Mouse (Mus musculus) lung, embryonic 14.5 days (tissue): ENCODE results near the gene Grk3. TPM values are rescaled to one million over a fixed set of nuclear protein-coding genes. Genes with fewer than 3 reads are reported as not detected.

ENCODE experiments used
- ATAC-seq: fragments of 200-750 bp; cut with Nextera tagmentation; 2 replicates; pipeline ENCODE4 v1.8.0; 2017; ENCODE audit warnings: mild to moderate bottlenecking, moderate TSS enrichment, moderate library complexity; ENCODE audit not compliant: insufficient read depth
- DNase-seq: peaks from one replicate; pipeline ENCODE4 v3.0.0-alpha.2; 2015
- H3K27ac ChIP-seq: fragments of 300-500 bp; sonication (generic); 2 replicates; pipeline ENCODE4 v1.5.1; 2014; ENCODE audit warnings: low read depth, mild to moderate bottlenecking, moderate library complexity
- H3K27me3 ChIP-seq: fragments of 300-500 bp; sonication (generic); 2 replicates; pipeline ENCODE4 v1.6.1; 2014; ENCODE audit warnings: low read length, control low read depth; ENCODE audit not compliant: insufficient read depth
- H3K36me3 ChIP-seq: fragments of 300-500 bp; sonication (generic); 2 replicates; pipeline ENCODE4 v1.6.1; 2014; ENCODE audit warnings: control low read depth; ENCODE audit not compliant: insufficient read depth
- H3K4me1 ChIP-seq: fragments of 300-500 bp; sonication (generic); 2 replicates; pipeline ENCODE4 v1.6.1; 2014; ENCODE audit warnings: antibody characterized with exemption, control low read depth; ENCODE audit not compliant: insufficient read depth
- H3K4me2 ChIP-seq: fragments of 300-500 bp; sonication (generic); 2 replicates; pipeline ENCODE4 v1.6.1; 2014; ENCODE audit warnings: mild to moderate bottlenecking
- H3K4me3 ChIP-seq: fragments of 300-500 bp; sonication (generic); 2 replicates; pipeline ENCODE4 v1.5.1; 2014; ENCODE audit warnings: low read depth, low read length
- H3K9ac ChIP-seq: fragments of 300-500 bp; sonication (generic); 2 replicates; pipeline ENCODE4 v1.6.1; 2014
- H3K9me3 ChIP-seq: fragments of 300-500 bp; sonication (generic); 2 replicates; pipeline ENCODE4 v1.6.1; 2016; ENCODE audit warnings: low read depth, low read length, control low read depth
- CTCF ChIP-seq: IDR thresholded peaks from 2 replicates; pipeline ENCODE4 v1.5.1; 2016; ENCODE audit warnings: antibody characterized with exemption, low read depth
- WGBS: fragments of 180-500 bp; shearing (Covaris S2); extraction: QIAGEN DNeasy Blood & Tissue Kit; methylation state at CpG from one replicate; pipeline ENCODE4 v1.1.7; 2014; 5-methylcytosine and 5-hydroxymethylcytosine counted together
- polyA plus RNA-seq: library from polyadenylated mRNA; unstranded; fragments of >200 nt; fragmentation: Nextera tagmentation; extraction: Ambion mirVana; gene quantifications from 2 replicates; pipeline ENCODE4 v1.2.1, GENCODE M21; 2014

Gene Grk3
- polyA plus RNA-seq, 1 experiment from 2014 or later: 14.1 TPM

GRCm38 (mm10) chr5:113024154-113024764 lies 8.7 kb upstream of the Grk3 start:
- Histone ChIP-seq H3K36me3 (no peaks in the 10 kb centered on the region), H3K27ac (peak overlapping the region; percentile 67), H3K9ac (peak overlapping the region; percentile 27; the same call in 1 of the 2 replicates), H3K4me3 (no peak overlapping the region; the same call in 1 of the 2 replicates), H3K4me1 (peaks cover 5% of the 10 kb centered on the region; the same call in 1 of the 2 replicates), H3K4me2 (peak overlapping the region; percentile 43), H3K27me3 (no peaks in the 10 kb centered on the region), H3K9me3 (no peaks in the 10 kb centered on the region)
- peak; percentile 81 for ATAC-seq
- DNase-seq: peak; percentile 85
- TF ChIP-seq CTCF: no peak
- 12% methylated on average over 18 of the region's 18 CpGs for WGBS

GRCm38 (mm10) chr5:113018190-113018589 lies 2.6 kb upstream of the Grk3 start:
- 54% methylated on average over 8 of the region's 8 CpGs for WGBS
- Histone ChIP-seq H3K4me3 (no peak overlapping the region), H3K27me3 (no peaks in the 10 kb centered on the region), H3K9me3 (no peaks in the 10 kb centered on the region), H3K4me1 (peaks cover 11% of the 10 kb centered on the region), H3K4me2 (no peak overlapping the region), H3K36me3 (no peaks in the 10 kb centered on the region), H3K27ac (no peak overlapping the region), H3K9ac (no peak overlapping the region)
- ATAC-seq (no peak), DNase-seq (no peak)
- no peak for TF ChIP-seq CTCF

- Histone ChIP-seq H3K9ac (no peak overlapping the region), H3K9me3 (no peaks in the 10 kb centered on the region), H3K27ac (no peak overlapping the region), H3K4me3 (no peak overlapping the region), H3K27me3 (no peaks in the 10 kb centered on the region), H3K4me1 (peaks cover 11% of the 10 kb centered on the region), H3K36me3 (no peaks in the 10 kb centered on the region), H3K4me2 (no peak overlapping the region)
- 96% methylated on average over 1 of the region's 1 CpGs for WGBS
- DNase-seq (no peak), ATAC-seq (no peak)
- TF ChIP-seq CTCF: no peak
Observed at GRCm38 (mm10) chr5:113017004-113017403, 1.4 kb upstream of the Grk3 start.

DNA sequence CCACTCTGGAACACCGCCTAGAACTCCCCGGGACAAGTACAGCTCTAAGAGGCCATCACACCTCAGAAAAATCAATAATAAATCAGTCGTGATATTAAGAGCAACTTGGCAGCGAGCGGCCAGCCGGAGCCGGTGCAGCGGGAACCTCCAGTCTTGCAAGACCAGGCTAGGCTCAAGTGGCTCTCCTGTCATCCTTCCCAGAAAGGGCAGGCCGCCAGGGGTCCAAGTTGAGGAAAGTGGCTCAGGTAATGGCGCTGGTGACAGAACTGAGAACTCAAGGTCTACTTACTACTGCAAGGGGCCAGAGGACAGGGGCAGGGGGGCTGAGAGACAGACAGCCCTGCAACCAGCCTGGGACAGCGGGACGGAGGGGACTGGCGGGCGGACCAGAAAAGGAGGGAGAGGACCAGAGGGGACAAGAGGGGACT lies 769 bp downstream of the Grk3 start:
- Histone ChIP-seq H3K27me3 (no peaks in the 10 kb centered on the region), H3K4me3 (peak overlapping the region; percentile 60), H3K9me3 (no peaks in the 10 kb centered on the region), H3K4me2 (peak overlapping the region; percentile 64), H3K9ac (peak overlapping the region; percentile 65), H3K36me3 (no peaks in the 10 kb centered on the region), H3K27ac (0 out of 2 replicates have a peak overlapping the region, but pooled peaks have one; percentile 65), H3K4me1 (peaks cover 11% of the 10 kb centered on the region)
- TF ChIP-seq CTCF: 0 out of 2 replicates have a peak, but pooled peaks have one; percentile 25
- ATAC-seq (peak; percentile 63), DNase-seq (peak; percentile 61)
- WGBS: under 1% methylated on average over 14 of the region's 14 CpGs

GRCm38 (mm10) chr5:113014111-113014807 lies 1.3 kb downstream of the Grk3 start:
- TF ChIP-seq CTCF: no peak
- Histone ChIP-seq H3K9me3 (no peaks in the 10 kb centered on the region), H3K4me2 (peak overlapping the region; percentile 64), H3K4me3 (peak overlapping the region; percentile 60), H3K9ac (peak overlapping the region; percentile 65), H3K36me3 (no peaks in the 10 kb centered on the region), H3K27me3 (no peaks in the 10 kb centered on the region), H3K27ac (peak overlapping the region; percentile 12; the same call in 1 of the 2 replicates), H3K4me1 (peaks cover 11% of the 10 kb centered on the region)
- ATAC-seq: no peak
- DNase-seq: peak; percentile 30
- WGBS: 32% methylated on average over 16 of the region's 16 CpGs

DNA sequence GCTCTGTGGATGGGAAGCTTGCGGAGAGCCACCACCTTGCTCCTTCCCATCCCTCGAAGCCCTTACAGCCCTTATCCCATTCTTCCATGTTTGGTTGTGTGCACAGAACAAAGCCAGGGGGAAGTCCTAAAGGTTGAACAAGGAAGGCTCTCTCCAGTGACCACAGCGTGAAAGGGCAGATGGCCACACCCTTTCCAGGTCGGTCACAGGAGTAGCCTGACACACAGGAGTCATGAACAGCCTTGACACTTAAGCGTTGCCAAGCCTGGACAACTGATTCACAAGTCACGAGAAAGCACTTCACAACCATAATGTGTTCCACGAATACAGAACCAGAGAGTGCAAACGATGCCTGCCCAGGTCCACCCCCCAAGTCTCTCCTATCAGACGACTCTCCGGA lies 3.7 kb downstream of the Grk3 start:
- WGBS: 82% methylated on average over 10 of the region's 10 CpGs
- H3K4me2 ChIP-seq: no peak overlapping the region
- no peak for TF ChIP-seq CTCF
- no peak overlapping the region for H3K27ac ChIP-seq
- peaks cover 11% of the 10 kb centered on the region for H3K4me1 ChIP-seq
- ATAC-seq (no peak), DNase-seq (no peak)
- H3K27me3 ChIP-seq: no peaks in the 10 kb centered on the region
- H3K36me3 ChIP-seq: no peaks in the 10 kb centered on the region
- H3K9ac ChIP-seq: no peak overlapping the region
- H3K4me3 ChIP-seq: no peak overlapping the region
- H3K9me3 ChIP-seq: no peaks in the 10 kb centered on the region

- ATAC-seq (no peak), DNase-seq (peak; percentile 29)
- Histone ChIP-seq H3K27ac (no peak overlapping the region), H3K9ac (no peak overlapping the region), H3K27me3 (no peaks in the 10 kb centered on the region), H3K4me1 (peaks cover 5% of the 10 kb centered on the region; the same call in 1 of the 2 replicates), H3K4me3 (no peak overlapping the region), H3K4me2 (no peak overlapping the region), H3K9me3 (no peaks in the 10 kb centered on the region), H3K36me3 (no peaks in the 10 kb centered on the region)
- WGBS: 69% methylated on average over 8 of the region's 8 CpGs
- no peak for TF ChIP-seq CTCF
Observed at GRCm38 (mm10) chr5:113009183-113009820, 6.3 kb downstream of the Grk3 start.
